Mouse (Mus musculus) stomach, postnatal 0 days (tissue): Measurements from ENCODE around the gene Rasal3.

Source experiments
- CTCF ChIP-seq: IDR thresholded peaks from 2 replicates; pipeline ENCODE4 v1.5.1; 2016; ENCODE audit warnings: antibody characterized with exemption, low read depth, mild to moderate bottlenecking, moderate library complexity
- EP300 ChIP-seq: optimal IDR thresholded peaks from 2 replicates; pipeline ENCODE3; 2016; ENCODE audit warnings: antibody characterized with exemption

DNA sequence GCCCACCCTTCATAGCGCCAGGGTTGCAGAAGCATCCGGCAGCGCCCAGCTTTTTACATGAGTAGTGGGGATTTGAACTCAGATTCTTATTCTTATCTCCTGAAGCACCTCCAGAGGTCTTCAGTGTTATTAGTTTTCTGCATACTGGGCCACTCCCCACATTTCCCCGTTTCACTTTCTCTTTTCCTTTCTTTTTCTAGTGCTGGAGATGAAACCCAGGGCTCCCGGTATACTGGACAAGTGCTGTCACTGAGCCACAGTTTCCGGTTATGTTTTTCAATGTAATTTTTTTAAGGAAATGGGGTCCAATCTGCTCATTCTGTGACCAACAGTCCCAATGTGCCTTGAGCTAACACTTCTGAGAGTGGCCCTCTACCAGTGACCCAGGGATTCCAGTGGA, 8.5 kb upstream of the Rasal3 start:
- no peak for TF ChIP-seq CTCF
- no peak for TF ChIP-seq EP300
